Mouse (Mus musculus) left cerebral cortex, postnatal 25 days (tissue): Measurements from ENCODE around the gene Gabra4. TPM values are rescaled to one million over a fixed set of nuclear protein-coding genes. Genes with fewer than 3 reads are reported as not detected.

Source experiments
- DNase-seq, 2 experiments: peaks; one replicate each; pipeline ENCODE4 v3.0.0; 2022; ENCODE audit warnings: low spot score in 2 of 2, mixed read lengths in 1 of 2
- intact Hi-C: fragments of 180-260 bp; cut with DNase I; formaldehyde crosslinking; loops from one replicate; pipeline ENCODE4 v1.15.1; 2025
- total RNA-seq, 2 experiments: library from RNA; stranded (reverse); gene quantifications; 2 replicates each; pipeline ENCODE4 v1.2.3; 2021

Gabra4 gene
- 100 to 1,000 TPM in 1 of 2 experiments, 10 to 100 TPM in 1; 97.4 to 116 TPM for total RNA-seq

DNA sequence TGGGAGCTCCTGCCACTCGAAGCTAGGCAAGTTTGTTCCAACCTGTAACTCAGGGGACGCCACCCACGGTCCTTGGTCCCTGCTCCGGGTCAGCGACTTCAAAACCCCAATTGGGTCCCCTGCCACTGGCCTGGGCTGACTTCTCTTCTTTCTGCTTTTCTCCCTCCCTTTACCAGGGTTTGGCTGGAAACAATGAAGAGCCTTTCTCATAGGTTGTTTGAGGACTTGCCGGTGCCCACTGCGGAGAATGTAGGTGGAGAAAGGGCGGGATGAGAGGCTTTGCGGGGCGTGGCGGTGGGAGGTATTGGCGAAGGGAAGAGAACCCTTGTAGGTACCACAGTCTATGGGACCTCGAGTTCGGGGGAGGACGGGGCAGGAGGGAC lies at the start of gene Gabra4:
TSS of gene Gabra4 (minus strand) at position 194 of the 383 bp plus-strand sequence.
- peak in 1 of 2 experiments; percentile 51 for DNase-seq
- intact Hi-C loops, result loop anchor here (5.0 to 10.0 kb wide), 3 partner anchors 259 to 437 kb away; no protein-coding TSS in a partner anchor

DNA sequence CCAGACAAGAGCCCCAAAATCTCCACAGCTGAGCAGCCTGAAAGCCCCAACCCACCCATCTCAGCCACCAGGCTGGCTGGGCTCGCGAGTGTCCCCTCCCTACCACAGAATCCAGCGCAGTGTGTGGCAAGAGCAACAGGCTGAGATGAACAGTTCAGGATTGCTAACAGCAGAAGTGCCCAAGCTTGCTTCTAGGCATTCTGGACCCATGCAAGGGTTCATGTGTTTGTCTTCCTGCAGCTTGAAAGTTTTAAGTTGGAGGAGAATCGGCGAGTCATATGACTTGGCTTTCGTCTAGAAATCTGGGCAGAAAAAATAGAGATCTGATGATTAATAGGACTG lies 43.1 kb upstream of the Gabra4 start:
- intact Hi-C loops, result loop anchor here (2.0 to 10.0 kb wide), 2 partner anchors 44 to 196 kb away; no protein-coding TSS in a partner anchor

DNA sequence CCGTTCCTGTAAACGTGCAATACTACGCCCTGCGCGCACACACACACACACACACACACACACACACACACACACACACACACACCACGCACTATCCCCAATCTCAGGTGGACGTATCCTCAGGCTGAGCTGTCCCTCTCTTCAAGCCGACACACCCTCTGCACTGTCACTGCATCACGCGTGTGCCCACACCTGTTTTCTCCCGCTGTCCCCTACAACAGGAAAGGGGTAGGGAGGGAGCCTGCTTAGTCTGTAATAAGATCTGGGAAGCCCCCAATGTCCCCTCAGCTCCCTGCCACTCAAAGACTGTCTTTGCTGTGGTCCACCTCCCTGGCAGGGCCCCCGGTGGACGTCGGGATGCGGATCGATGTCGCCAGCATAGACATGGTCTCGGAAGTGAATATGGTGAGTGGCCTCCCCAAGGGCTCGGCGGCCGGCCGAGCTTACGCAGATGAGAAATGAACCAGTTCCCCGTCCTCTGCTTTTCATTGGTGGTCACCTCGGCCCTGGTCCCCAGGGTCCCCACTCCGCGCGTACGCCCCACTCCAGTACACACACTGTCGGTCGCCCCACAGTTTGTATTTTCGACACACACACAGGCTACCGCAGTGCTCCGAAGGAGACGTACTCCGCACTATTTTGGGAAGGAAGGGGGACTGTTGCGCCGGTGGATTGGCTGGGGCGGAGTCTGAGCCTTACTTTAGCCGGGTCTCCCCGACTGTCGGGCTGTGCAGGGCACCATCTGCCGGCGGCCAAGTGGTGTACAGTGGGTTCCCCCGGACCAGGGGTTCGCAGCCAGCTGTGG lies 42.6 kb upstream of the Gabra4 start:
- intact Hi-C loops, result loop anchor here (2.0 to 10.0 kb wide), 2 partner anchors 44 to 196 kb away; no protein-coding TSS in a partner anchor
- peak; percentile 76 to 78 for DNase-seq

More for the DNA sequence above, 43.1 kb upstream of the Gabra4 start:
- no peak for DNase-seq

DNA sequence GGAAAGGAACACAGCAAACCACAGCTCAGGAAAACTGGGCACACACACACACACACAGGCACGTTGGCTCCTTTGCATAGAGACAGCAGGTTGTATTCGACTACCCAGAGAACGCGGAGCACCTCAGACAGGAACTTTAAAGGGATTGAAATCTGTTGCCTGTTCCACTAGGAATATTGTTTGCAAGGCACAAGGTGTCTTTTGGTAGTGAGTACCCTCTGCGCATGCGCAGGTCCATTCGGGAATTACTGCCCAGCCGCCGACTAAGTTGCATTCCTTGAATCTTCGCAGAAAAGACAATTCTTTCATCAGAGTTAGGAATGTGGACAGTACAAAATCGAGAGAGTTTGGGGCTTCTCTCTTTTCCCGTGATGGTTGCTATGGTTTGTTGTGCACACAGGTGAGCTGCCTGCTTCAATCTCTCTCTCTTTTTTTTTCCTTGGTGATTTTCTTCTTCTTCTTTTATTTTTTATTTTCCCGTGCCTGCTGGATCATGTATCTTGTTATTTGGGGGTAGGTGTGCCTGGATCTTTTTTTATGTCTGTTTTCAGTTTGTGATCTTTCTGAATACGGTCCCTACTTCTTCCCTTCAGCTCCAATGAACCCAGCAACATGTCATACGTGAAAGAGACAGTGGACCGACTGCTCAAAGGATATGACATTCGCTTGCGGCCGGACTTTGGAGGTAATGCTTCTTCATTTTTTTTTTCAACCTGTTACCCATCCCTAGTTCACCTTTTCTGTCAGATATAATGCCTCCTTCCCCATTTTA lies 41.8 kb upstream of the Gabra4 start:
- intact Hi-C loops, result loop anchor here (2.0 to 10.0 kb wide), 2 partner anchors 43 to 195 kb away; no protein-coding TSS in a partner anchor
- DNase-seq, result peak; percentile 76 to 83

DNA sequence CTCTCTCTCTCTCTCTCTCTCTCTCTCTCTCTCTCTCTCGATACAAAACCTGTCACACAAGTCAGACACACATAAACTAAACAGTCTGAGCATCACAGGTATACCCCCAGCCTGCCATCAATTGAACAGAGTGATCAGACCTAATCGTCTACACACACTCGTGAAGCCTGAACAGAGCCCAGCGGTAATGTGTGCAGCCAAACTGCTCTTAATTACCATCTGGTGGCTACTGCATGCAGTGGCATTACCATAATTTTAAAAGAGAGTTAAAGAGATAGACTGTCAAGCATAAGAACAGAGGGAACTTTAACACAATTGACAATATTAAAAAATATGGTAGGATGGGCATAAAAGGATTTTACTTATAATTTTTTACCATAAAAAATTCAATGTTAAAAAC lies 7.5 kb upstream of the Gabra4 start:
- intact Hi-C loops, result loop anchor here (5.0 kb wide), 1 partner anchor 163 kb away; no protein-coding TSS in a partner anchor
- DNase-seq, result peak in 1 of 2 experiments; percentile 43

DNA sequence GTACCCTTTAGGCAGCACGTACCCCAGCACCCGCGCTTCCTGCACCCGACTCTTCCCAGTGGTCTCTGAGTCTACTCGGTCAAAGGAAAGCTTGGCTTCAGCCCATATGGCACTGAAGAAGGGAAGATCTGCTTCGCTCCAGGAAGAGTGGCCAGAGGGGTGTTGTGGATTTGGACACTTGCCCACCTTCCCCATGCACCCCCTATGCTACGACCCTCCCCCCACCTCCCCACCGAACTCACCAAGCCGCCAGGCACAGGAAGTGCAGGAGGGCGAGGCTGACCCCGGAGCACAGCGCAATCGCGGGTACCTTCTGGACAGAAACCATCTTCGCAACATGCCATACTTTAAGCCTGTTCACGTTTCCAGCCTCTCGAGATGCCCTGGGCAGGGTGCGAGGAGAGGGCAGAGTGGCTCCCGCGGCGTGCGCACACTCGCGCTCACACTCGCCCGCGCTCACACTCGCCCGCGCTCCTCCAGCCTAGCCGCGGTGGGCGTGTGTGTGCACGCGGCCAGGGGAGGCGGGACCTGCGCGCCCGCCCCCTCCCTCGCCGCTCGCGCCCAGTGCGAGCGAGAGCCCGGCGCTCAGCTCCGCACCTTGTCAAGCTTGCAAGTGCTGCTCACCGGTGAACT lies 510 bp downstream of the Gabra4 start, which contains the start of gene Gabrb1:
TSS of gene Gabrb1 (plus strand) at position 632 of the 633 bp plus-strand sequence.
- DNase-seq, result peak; percentile 73 to 77
- intact Hi-C loops, result loop anchor here (2.0 to 10.0 kb wide), 4 partner anchors 43 to 437 kb away; no protein-coding TSS in a partner anchor

DNA sequence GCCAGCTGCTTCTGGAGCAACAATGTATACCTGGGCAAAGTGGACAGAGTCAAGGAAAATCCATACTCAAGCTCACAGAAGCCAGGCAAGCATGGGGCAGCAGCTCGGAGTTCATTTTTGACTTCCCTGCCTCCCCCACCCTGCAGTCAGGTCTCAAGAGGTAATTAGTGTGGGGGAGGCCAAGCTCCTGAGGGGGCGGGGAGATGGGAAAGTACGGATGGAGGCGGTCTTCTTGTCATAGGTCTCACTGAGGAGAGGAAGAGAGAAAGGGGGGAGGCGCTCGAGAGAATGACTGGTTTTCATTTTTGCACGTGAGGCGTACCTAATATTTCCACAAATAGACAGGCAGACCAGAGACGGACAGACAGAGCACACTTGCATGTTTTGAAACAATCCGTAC lies 1.3 kb downstream of the Gabra4 start:
- peak; percentile 61 to 67 for DNase-seq
- intact Hi-C loops, result loop anchor here (1.0 to 10.0 kb wide), 5 partner anchors 44 to 438 kb away; no protein-coding TSS in a partner anchor

DNA sequence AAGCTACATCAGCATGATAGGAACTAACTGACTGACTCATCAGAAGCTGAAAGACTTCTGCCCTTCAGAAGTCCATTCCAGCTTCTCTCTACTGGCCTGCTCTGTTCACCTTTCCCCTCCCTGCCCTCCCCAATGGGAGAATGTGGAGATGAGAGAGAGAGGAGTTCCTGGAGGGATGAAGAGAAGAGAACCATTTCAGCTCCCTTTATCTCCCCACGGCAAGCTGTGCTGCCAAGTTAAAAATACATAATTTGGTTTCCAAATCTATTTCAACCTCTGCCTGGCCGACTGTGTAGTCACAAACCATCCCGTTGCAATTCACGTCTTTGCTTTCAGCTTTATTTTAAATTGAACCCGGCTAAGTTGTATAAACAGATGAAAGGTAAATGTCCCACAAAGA lies 4.1 kb downstream of the Gabra4 start:
- intact Hi-C loops, result loop anchor here (10.0 kb wide), 1 partner anchor 441 kb away; no protein-coding TSS in a partner anchor
- peak in 1 of 2 experiments; percentile 68 for DNase-seq

DNA sequence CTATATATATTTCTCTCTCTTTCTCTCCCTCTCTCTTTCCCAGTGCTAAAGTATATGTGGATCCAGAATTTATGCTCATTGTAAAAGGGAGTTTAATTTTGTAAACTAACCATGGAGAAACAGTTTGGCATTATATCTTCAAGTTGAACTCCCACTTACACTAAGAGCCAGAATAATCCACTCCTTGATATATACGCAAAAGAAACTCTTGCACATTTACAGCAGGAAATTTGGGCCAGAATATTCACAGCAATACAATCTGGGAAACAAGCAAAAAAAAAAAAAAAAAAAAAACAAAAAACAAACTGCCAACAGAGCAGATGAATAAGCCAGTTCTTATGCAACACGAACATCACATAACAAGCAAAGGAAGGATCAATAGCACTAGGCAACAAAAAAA lies 10.0 kb downstream of the Gabra4 start:
- peak in 1 of 2 experiments; percentile 22 for DNase-seq

DNA sequence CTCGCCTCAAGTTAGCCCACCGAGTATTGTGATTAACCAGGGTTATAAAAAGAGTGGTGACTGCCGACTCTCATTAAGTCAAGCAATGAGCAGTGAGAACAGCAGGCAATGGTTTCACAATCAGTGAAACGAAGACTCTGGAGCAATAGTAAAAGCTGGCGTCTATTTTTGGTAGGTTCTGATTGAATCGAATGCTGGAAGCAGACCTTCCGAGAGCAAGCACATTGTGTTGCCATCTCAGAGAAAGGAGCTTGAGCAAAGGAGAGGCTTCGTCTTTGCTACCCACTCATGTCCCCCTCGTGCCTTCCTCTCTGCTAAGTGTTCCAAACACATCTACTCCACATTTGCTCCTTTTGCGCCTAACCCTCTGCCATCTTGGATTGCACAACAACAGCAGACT lies 18.3 kb downstream of the Gabra4 start:
- no peak for DNase-seq
- intact Hi-C loops, result no loop called here

More for the DNA sequence above, 10.0 kb downstream of the Gabra4 start:
- intact Hi-C loops, result no loop called here

DNA sequence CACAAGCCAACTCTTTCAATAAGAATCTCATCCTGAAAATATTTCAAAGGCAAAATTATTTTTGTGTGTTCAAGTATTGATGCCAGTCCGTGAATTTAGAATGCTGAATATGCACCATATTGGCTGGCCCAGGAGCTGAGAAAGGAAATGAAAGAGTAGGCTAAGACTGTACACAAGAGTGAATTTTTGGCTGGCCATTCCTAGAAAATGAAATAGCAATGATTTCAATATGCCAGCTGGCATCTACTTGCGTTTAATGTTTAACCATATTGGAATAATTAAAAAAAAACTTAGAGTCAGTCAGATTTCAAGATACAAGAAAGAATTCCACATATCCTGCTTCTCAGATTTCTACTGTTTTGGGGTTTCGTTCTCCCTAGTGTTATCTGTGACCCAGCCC lies 30.3 kb downstream of the Gabra4 start:
- DNase-seq, result no peak
- intact Hi-C loops, result no loop called here

DNA sequence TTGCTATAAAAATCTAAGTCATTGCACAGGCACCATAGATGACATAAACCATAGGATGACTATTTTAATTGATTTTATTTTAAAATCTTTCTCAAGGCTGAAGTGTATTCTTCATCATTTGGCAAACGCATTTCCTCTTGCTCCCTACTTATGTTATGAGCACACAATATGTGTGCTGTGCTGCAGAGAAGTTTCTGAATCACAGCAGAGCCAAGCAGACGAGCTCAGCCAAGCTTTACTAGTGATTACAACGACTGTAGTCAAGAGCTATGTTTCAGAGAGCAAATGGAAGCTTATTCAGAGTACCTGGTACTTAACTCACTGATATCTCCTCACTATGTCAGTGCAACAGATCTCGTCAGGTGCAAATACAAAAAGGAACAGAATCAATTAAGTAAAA lies 41.4 kb downstream of the Gabra4 start:
- no peak for DNase-seq
- intact Hi-C loops, result no loop called here

DNA sequence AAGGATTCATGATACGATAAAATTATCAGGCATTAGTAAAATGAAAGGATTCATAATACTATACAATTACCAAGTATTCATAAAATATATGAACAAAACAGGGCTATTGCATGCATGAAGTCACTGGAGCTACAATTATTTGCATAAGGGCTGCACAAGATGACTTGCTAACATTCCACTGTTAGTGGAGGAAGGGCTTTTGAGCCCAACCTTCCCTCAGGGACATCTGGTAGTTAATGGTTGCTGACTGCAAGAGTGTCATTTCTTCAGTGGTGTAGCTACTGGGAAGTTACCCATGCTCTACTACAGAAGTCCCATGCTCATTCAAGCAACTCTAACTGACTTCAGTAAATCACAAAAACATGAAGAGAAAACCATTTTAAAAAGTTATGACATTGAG lies 43.8 kb downstream of the Gabra4 start:
- no peak for DNase-seq
- intact Hi-C loops, result no loop called here

DNA sequence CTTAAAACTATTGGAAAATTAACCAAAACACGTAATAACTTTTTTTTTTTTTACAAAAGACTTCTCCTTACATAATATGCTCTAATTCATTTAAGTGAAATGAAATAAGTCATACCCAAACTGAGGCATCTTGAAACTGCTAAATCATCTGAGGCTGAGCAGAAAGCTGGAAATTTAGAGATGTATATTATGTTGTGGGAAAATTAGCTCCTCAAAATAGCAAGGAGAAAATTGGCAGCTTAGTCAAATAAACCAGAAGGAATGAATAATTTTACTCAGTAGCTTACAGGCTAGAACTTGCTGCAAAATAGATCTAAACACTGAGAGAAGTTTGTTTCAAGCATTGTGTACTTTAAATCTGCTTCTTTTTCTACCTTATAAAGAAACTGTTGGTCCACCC lies 49.4 kb downstream of the Gabra4 start:
- peak in 1 of 2 experiments; percentile 54 for DNase-seq
- intact Hi-C loops, result no loop called here

DNA sequence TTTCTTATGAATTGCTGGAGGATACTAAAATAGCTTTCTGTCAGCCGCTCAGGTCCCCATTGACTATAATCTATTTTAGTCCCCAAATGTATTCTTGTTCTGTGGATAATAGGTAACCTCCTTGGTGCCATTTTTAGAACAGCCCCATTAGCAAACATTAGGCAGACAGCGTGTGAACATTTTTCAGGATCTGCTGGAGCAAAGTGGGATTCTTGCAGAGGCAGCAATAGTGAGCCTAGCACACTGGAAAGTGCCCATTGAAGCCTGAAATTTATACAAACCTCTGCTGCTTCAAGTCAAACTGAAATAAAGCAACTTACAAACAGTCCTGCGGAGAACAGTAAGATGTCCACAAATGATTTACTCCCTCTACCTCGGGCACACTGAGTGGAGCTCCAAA lies 51.2 kb downstream of the Gabra4 start:
- DNase-seq, result peak in 1 of 2 experiments; percentile 21
- intact Hi-C loops, result loop anchor here (1.0 kb wide), 1 partner anchor 49 kb away; no protein-coding TSS in a partner anchor

DNA sequence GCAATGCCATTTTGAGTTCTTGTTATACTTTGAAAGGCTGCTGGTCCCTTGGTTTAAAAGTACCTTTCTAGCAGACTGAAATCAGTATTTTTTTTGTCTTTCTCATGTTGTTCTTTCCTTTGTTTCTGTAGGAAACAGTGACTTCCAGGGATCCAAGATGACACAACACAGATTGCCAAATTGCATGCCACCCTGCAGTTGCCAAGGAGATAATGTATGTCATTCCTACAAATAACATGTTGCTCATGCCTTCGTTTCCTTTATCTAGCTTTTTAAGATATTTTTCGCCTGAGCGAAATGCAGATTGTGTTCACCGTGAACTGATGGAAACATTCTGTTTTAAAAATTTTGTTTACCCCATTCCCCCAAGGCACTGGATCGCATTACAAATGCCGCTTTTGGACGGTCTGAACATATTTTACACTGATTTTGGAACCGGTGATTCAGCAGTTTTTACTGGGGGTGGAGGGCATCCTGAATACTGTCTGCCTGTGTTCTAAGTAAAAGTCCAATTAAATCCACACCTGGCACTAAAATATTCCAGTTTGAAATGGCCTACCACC lies 53.9 kb downstream of the Gabra4 start:
- intact Hi-C loops, result no loop called here

DNA sequence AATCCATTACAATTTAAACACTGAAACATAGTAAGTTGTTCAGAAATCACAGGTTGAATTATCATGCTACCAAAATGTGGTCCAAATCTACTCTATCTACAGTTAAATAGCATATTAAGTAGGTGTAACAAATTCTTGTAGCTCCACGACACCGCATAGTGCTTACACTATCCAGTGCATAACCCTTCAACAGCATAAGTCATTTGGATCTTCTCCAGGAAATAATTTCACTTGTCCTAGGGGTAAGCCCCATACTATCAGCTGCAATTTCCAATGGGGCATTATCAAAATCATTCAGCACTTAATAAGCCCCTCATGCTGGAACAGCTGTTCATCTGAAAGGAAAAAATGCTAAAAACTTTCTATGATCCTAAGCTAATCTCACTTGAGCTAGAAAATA lies 62.8 kb downstream of the Gabra4 start:
- intact Hi-C loops, result no loop called here
- no peak for DNase-seq

More for the DNA sequence above, 53.9 kb downstream of the Gabra4 start:
- peak in 1 of 2 experiments; percentile 81 for DNase-seq

DNA sequence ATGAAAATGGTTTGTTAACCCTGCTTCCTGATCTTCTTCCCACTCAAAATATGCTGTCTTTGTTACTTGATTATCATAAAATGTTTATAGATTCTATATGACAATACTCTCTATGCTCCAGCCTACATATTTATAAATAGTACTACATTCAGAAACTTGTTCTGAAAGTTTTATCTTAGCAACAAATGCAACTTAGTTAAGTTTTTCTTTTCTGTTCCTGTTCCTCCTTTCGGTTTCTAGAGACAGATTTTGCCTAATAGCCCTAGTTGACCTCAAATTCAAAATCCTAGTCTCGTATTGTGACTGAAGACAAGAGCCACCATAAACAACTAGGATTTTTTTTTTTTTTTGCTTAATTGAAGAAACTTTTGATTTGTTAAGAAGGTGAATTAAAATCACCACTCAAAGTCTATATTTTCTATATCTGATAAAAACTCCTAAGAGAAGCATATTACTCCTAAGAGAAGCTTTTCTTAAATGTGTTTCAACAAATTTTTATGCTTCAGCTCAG lies 64.3 kb downstream of the Gabra4 start:
- DNase-seq, result no peak
- intact Hi-C loops, result no loop called here

DNA sequence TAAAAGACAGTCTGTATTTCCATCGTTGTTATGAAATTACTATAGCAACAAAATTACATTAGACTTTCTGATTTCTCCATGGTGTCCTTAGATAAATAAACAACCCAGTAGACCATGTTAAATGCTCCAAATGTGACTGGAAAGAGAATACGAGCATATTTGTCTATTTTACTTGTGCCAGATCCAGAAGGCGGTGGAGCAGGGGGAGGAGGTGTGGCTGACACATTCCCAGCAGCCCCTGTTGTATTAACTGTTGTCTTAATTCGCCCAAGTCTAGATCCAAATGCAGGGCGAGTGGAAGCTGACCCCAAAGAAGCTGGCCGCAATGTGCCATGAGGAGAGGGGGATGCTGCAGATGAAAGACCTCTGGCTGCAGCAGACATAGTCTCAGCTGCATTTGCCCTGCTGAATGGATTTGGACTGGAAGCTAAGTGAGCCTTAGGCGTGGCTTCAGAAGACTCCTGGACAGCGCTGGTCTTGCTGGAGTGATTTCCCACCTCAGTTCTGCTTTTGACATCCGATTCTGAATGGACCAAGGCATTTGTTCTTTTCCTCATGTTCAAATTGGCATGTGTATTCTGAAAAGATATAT lies 86.4 kb downstream of the Gabra4 start:
- DNase-seq, result no peak
- intact Hi-C loops, result no loop called here
